22 mouse cellular contexts compared by ENCODE assay signal in the genomic region with DNA sequence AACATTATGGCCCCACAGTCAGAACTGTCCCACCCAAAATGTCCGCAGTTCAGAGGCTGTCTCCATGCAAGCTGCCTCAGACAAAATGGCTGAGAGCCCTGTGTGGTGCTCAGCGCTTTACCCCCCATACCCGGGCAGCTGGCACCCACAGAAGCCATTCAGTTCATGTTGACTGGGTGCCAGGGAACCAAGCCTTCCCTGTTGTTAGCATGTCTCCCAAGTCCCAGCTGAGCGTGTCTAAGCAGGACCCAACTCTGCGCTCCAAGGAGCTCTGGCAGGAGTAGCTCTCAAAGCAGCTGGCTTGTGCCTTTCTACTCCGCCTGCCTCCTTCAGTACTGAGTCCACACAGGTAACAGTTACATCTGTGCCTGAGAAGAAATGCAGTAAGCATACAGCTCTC. TPM values are rescaled to one million over a fixed set of nuclear protein-coding genes. Genes with fewer than 3 reads are reported as not detected.
DNase-seq lines count a peak whose midpoint lies in the region; ATAC-seq and TF ChIP-seq lines count a peak whose summit lies in the region.
"Had no signal": no experiment of that assay in that cellular context is flagged by ENCODE, and none has a peak within 500 bp of the region (broad histone marks: within the 10 kb centered on the region; RNA-seq: fewer than 3 reads in every experiment).

No protein-coding gene starts in this region.

- no peak for TF ChIP-seq CTCF in hindbrain, postnatal 0 days (IDR thresholded peaks at IDR 0.05; ENCODE audit: low read depth)
- TF ChIP-seq CTCF in midbrain, postnatal 0 days (IDR thresholded peaks at IDR 0.05) = no peak
- TF ChIP-seq CTCF in forebrain, postnatal 0 days (IDR thresholded peaks at IDR 0.05; ENCODE audit: low read depth) = no peak
- TF ChIP-seq CTCF in thymus, adult 2 months (IDR thresholded peaks at IDR 0.05; ENCODE audit: borderline replicate concordance, control insufficient read depth, extremely low read depth, insufficient read depth, low read length, poor library complexity) = no peak

- no peak overlapping the region for H3K4me3 ChIP-seq in forebrain, embryonic 13.5 days
- no peak overlapping the region for H3K4me3 ChIP-seq in forebrain, embryonic 11.5 days (ENCODE audit: low read depth, low read length)
- H3K4me3 ChIP-seq in hindbrain, postnatal 0 days (ENCODE audit: low read length) = no peak overlapping the region
- no peak overlapping the region for H3K4me3 ChIP-seq in hindbrain, embryonic 16.5 days (ENCODE audit: low read length)
- no peak overlapping the region for H3K4me3 ChIP-seq in midbrain, postnatal 0 days (ENCODE audit: low read depth, low read length)
- no peak overlapping the region for H3K4me3 ChIP-seq in midbrain, embryonic 16.5 days (ENCODE audit: low read depth, low read length)
- no peak overlapping the region for H3K4me3 ChIP-seq in forebrain, postnatal 0 days (ENCODE audit: low read depth, low read length)
- no peak overlapping the region for H3K4me3 ChIP-seq in thymus, adult 2 months (ENCODE audit: control insufficient read depth, insufficient read depth, low read length)
- H3K4me3 ChIP-seq: hindbrain, embryonic 10.5 days; limb, embryonic 12.5 days; liver, embryonic 12.5 days; neural tube, embryonic 15.5 days had no signal

- TF ChIP-seq POLR2A in thymus, adult 2 months (IDR thresholded peaks at IDR 0.05; ENCODE audit: control insufficient read depth, extremely low read depth, insufficient read depth, low read length, poor library complexity) = no peak

- H3K36me3 ChIP-seq in forebrain, embryonic 13.5 days (ENCODE audit: poor library complexity, severe bottlenecking) = peaks cover 58% of the 10 kb centered on the region
- peaks cover 6% of the 10 kb centered on the region; the same call in 1 of the 2 replicates for H3K36me3 ChIP-seq in forebrain, embryonic 11.5 days (ENCODE audit: control insufficient read depth, insufficient read depth, low read length)
- H3K36me3 ChIP-seq in hindbrain, postnatal 0 days (ENCODE audit: insufficient read depth, low read length) = peaks cover 21% of the 10 kb centered on the region
- H3K36me3 ChIP-seq in hindbrain, embryonic 16.5 days (ENCODE audit: control insufficient read depth, insufficient read depth, low read length) = peaks cover 28% of the 10 kb centered on the region
- H3K36me3 ChIP-seq in midbrain, postnatal 0 days (ENCODE audit: insufficient read depth, low read length) = peaks cover 44% of the 10 kb centered on the region
- peaks cover 25% of the 10 kb centered on the region for H3K36me3 ChIP-seq in midbrain, embryonic 16.5 days (ENCODE audit: control insufficient read depth, insufficient read depth, low read length)
- H3K36me3 ChIP-seq in forebrain, postnatal 0 days (ENCODE audit: insufficient read depth) = peaks cover 36% of the 10 kb centered on the region
- H3K36me3 ChIP-seq in thymus, adult 2 months (ENCODE audit: control insufficient read depth, insufficient read depth, low read length) = peaks cover 10% of the 10 kb centered on the region; the same call in 1 of the 2 replicates

- no peak overlapping the region for H3K9ac ChIP-seq in forebrain, embryonic 13.5 days
- no peak overlapping the region for H3K9ac ChIP-seq in forebrain, embryonic 11.5 days (ENCODE audit: low read length)
- no peak overlapping the region for H3K9ac ChIP-seq in hindbrain, postnatal 0 days (replicated peaks; ENCODE audit: low read length)
- H3K9ac ChIP-seq in hindbrain, embryonic 16.5 days (ENCODE audit: low read depth, low read length) = no peak overlapping the region
- no peak overlapping the region for H3K9ac ChIP-seq in midbrain, postnatal 0 days (replicated peaks; ENCODE audit: low read length, poor library complexity, severe bottlenecking)
- no peak overlapping the region for H3K9ac ChIP-seq in midbrain, embryonic 16.5 days (ENCODE audit: low read depth, low read length)
- no peak overlapping the region for H3K9ac ChIP-seq in forebrain, postnatal 0 days
- H3K9ac ChIP-seq: limb, embryonic 12.5 days; liver, embryonic 12.5 days; neural tube, embryonic 15.5 days had no signal

- no peak overlapping the region for H3K4me2 ChIP-seq in forebrain, embryonic 13.5 days
- no peak overlapping the region for H3K4me2 ChIP-seq in forebrain, embryonic 11.5 days (ENCODE audit: low read depth, low read length, severe bottlenecking)
- H3K4me2 ChIP-seq in hindbrain, postnatal 0 days (ENCODE audit: low read depth, low read length) = no peak overlapping the region
- H3K4me2 ChIP-seq in hindbrain, embryonic 16.5 days (ENCODE audit: low read length) = no peak overlapping the region
- H3K4me2 ChIP-seq in midbrain, postnatal 0 days (ENCODE audit: low read depth, low read length, poor library complexity, severe bottlenecking) = no peak overlapping the region
- H3K4me2 ChIP-seq in midbrain, embryonic 16.5 days (ENCODE audit: low read length) = no peak overlapping the region
- H3K4me2 ChIP-seq in forebrain, postnatal 0 days (ENCODE audit: low read depth) = no peak overlapping the region
- H3K4me2 ChIP-seq: limb, embryonic 12.5 days; liver, embryonic 12.5 days; neural tube, embryonic 15.5 days had no signal

- no peak for DNase-seq in forebrain, embryonic 11.5 days (ENCODE audit: low spot score)
- peak; percentile 56 for DNase-seq in hindbrain, postnatal 0 days (ENCODE audit: low spot score)
- peak; percentile 48 for DNase-seq in midbrain, postnatal 0 days (ENCODE audit: low spot score)
- peak; percentile 69 for DNase-seq in forebrain, postnatal 0 days
- DNase-seq in thymus, adult 2 months = no peak
- DNase-seq: cerebellum, adult 9-11 months; embryo, embryonic 11 days; gastrocnemius, postnatal 36 days; kidney, adult 9 months; lung, adult 2 months; midbrain, embryonic 14.5 days; right cerebral cortex, postnatal 25 days; thymus, postnatal 25 days had no signal

- 82% methylated on average over 6 of the region's 6 CpGs for WGBS in forebrain, embryonic 13.5 days
- WGBS in forebrain, embryonic 11.5 days = 95% methylated on average over 6 of the region's 6 CpGs
- 59% methylated on average over 6 of the region's 6 CpGs for WGBS in hindbrain, postnatal 0 days
- WGBS in hindbrain, embryonic 16.5 days = 80% methylated on average over 6 of the region's 6 CpGs
- WGBS in midbrain, postnatal 0 days = 84% methylated on average over 6 of the region's 6 CpGs
- WGBS in midbrain, embryonic 16.5 days = 90% methylated on average over 6 of the region's 6 CpGs
- 54% methylated on average over 6 of the region's 6 CpGs for WGBS in forebrain, postnatal 0 days
- 92% methylated on average over 6 of the region's 6 CpGs for WGBS in thymus, adult 2 months

- ATAC-seq in forebrain, embryonic 13.5 days = peak; percentile 27; the same call in 1 of the 2 replicates
- no peak for ATAC-seq in forebrain, embryonic 11.5 days (replicated peaks; ENCODE audit: low FRiP score)
- ATAC-seq in hindbrain, postnatal 0 days = peak; percentile 68
- no peak for ATAC-seq in hindbrain, embryonic 16.5 days
- ATAC-seq in midbrain, postnatal 0 days (ENCODE audit: low FRiP score) = no peak
- ATAC-seq in midbrain, embryonic 16.5 days = no peak
- peak; percentile 90 for ATAC-seq in forebrain, postnatal 0 days
- ATAC-seq: liver, embryonic 12.5 days had no signal

- H3K9me3 ChIP-seq in forebrain, embryonic 13.5 days (replicated peaks) = no peaks in the 10 kb centered on the region; the same call in 1 of the 2 replicates
- no peaks in the 10 kb centered on the region for H3K9me3 ChIP-seq in forebrain, embryonic 11.5 days (ENCODE audit: control insufficient read depth, low read length)
- H3K9me3 ChIP-seq in hindbrain, postnatal 0 days (ENCODE audit: low read length) = no peaks in the 10 kb centered on the region
- peaks cover 6% of the 10 kb centered on the region for H3K9me3 ChIP-seq in hindbrain, embryonic 16.5 days (ENCODE audit: control insufficient read depth, low read length)
- H3K9me3 ChIP-seq in midbrain, postnatal 0 days (ENCODE audit: low read length) = peaks cover 14% of the 10 kb centered on the region; the same call in 1 of the 2 replicates
- H3K9me3 ChIP-seq in midbrain, embryonic 16.5 days (replicated peaks; ENCODE audit: control insufficient read depth, low read length, poor library complexity, severe bottlenecking) = no peaks in the 10 kb centered on the region
- no peaks in the 10 kb centered on the region for H3K9me3 ChIP-seq in forebrain, postnatal 0 days (ENCODE audit: low read length)
- H3K9me3 ChIP-seq: liver, embryonic 12.5 days; neural tube, embryonic 15.5 days had no signal

- H3K27me3 ChIP-seq in forebrain, embryonic 13.5 days = no peaks in the 10 kb centered on the region
- no peaks in the 10 kb centered on the region for H3K27me3 ChIP-seq in forebrain, embryonic 11.5 days (ENCODE audit: control insufficient read depth, insufficient read depth, low read length)
- H3K27me3 ChIP-seq in hindbrain, postnatal 0 days (ENCODE audit: insufficient read depth, low read length) = no peaks in the 10 kb centered on the region
- H3K27me3 ChIP-seq in hindbrain, embryonic 16.5 days (replicated peaks; ENCODE audit: control insufficient read depth, insufficient read depth, low read length) = no peaks in the 10 kb centered on the region
- H3K27me3 ChIP-seq in midbrain, postnatal 0 days (ENCODE audit: insufficient read depth, low read length) = no peaks in the 10 kb centered on the region
- H3K27me3 ChIP-seq in midbrain, embryonic 16.5 days (ENCODE audit: control insufficient read depth, insufficient read depth, low read depth, low read length) = no peaks in the 10 kb centered on the region
- no peaks in the 10 kb centered on the region for H3K27me3 ChIP-seq in forebrain, postnatal 0 days (ENCODE audit: insufficient read depth, low read length)
- H3K27me3 ChIP-seq in thymus, adult 2 months (ENCODE audit: control insufficient read depth, insufficient read depth, low read length) = no peaks in the 10 kb centered on the region
- H3K27me3 ChIP-seq: CH12.LX; liver, embryonic 12.5 days; megakaryocyte, embryonic 14.5 days; neural tube, embryonic 15.5 days had no signal

- no peaks in the 10 kb centered on the region for H3K4me1 ChIP-seq in forebrain, embryonic 13.5 days
- no peaks in the 10 kb centered on the region for H3K4me1 ChIP-seq in forebrain, embryonic 11.5 days (replicated peaks; ENCODE audit: control insufficient read depth, insufficient read depth, low read length)
- H3K4me1 ChIP-seq in hindbrain, postnatal 0 days (ENCODE audit: insufficient read depth, low read length) = 0 out of 2 replicates have a peak, but pooled peaks cover 4% of the 10 kb centered on the region
- no peaks in the 10 kb centered on the region for H3K4me1 ChIP-seq in hindbrain, embryonic 16.5 days (ENCODE audit: control insufficient read depth, insufficient read depth, low read depth, low read length)
- no peaks in the 10 kb centered on the region for H3K4me1 ChIP-seq in midbrain, postnatal 0 days (ENCODE audit: insufficient read depth, low read length)
- no peaks in the 10 kb centered on the region for H3K4me1 ChIP-seq in midbrain, embryonic 16.5 days (ENCODE audit: control insufficient read depth, insufficient read depth, low read length)
- no peaks in the 10 kb centered on the region for H3K4me1 ChIP-seq in forebrain, postnatal 0 days (ENCODE audit: insufficient read depth)
- no peaks in the 10 kb centered on the region for H3K4me1 ChIP-seq in thymus, adult 2 months (replicated peaks; ENCODE audit: control insufficient read depth, insufficient read depth, low read length)
- H3K4me1 ChIP-seq: hindbrain, embryonic 10.5 days; limb, embryonic 12.5 days; liver, embryonic 12.5 days; neural tube, embryonic 15.5 days had no signal

- H3K27ac ChIP-seq in forebrain, embryonic 13.5 days = no peak overlapping the region
- no peak overlapping the region for H3K27ac ChIP-seq in forebrain, embryonic 11.5 days (ENCODE audit: low read depth, low read length)
- peak overlapping the region; percentile 20; the same call in 1 of the 2 replicates for H3K27ac ChIP-seq in hindbrain, postnatal 0 days
- H3K27ac ChIP-seq in hindbrain, embryonic 16.5 days (ENCODE audit: low read depth, low read length) = no peak overlapping the region
- no peak overlapping the region for H3K27ac ChIP-seq in midbrain, postnatal 0 days (ENCODE audit: low read depth, low read length)
- H3K27ac ChIP-seq in midbrain, embryonic 16.5 days (ENCODE audit: low read length) = no peak overlapping the region
- 0 out of 2 replicates have a peak overlapping the region, but pooled peaks have one; percentile 36 for H3K27ac ChIP-seq in forebrain, postnatal 0 days (ENCODE audit: low read depth, low read length)
- H3K27ac ChIP-seq in thymus, adult 2 months (ENCODE audit: control insufficient read depth, insufficient read depth, low read length) = no peak overlapping the region
- H3K27ac ChIP-seq: hindbrain, embryonic 10.5 days; limb, embryonic 12.5 days; liver, embryonic 12.5 days; neural tube, embryonic 15.5 days had no signal

RNA-seq across cellular contexts. Expression of a gene that starts 34.9 kb away (rescaled TPM):
- polyA plus RNA-seq in forebrain, embryonic 13.5 days (2015; fragmentation: Nextera tagmentation; extraction: Ambion mirVana) = 9.4 and 9.5 TPM in 2 replicates
- polyA plus RNA-seq in forebrain, embryonic 11.5 days (2014; fragmentation: Nextera tagmentation; extraction: Ambion mirVana) = 10.1 and 14.9 TPM in 2 replicates
- 11.0 and 11.6 TPM in 2 replicates for total RNA-seq in hindbrain, postnatal 0 days (2014; rRNA removed)
- polyA plus RNA-seq in hindbrain, postnatal 0 days (2015; fragmentation: Nextera tagmentation; extraction: Ambion mirVana) = 10.7 and 11.6 TPM in 2 replicates
- polyA plus RNA-seq in hindbrain, embryonic 16.5 days (2015; fragmentation: Nextera tagmentation; extraction: Ambion mirVana) = 14.1 and 15.1 TPM in 2 replicates
- total RNA-seq in midbrain, postnatal 0 days (2014; rRNA removed) = 11.4 and 11.6 TPM in 2 replicates
- polyA plus RNA-seq in midbrain, postnatal 0 days (2015; fragmentation: Nextera tagmentation; extraction: Ambion mirVana) = 10.8 and 14.7 TPM in 2 replicates
- 10.4 and 13.0 TPM in 2 replicates for polyA plus RNA-seq in midbrain, embryonic 16.5 days (2015; fragmentation: Nextera tagmentation; extraction: Ambion mirVana)
- total RNA-seq in forebrain, postnatal 0 days (2014; rRNA removed) = 6.2 and 6.9 TPM in 2 replicates
- polyA plus RNA-seq in forebrain, postnatal 0 days (2015; fragmentation: Nextera tagmentation; extraction: Ambion mirVana) = 10.0 and 11.5 TPM in 2 replicates
- polyA plus RNA-seq in thymus, adult 2 months (2012; rRNA removed) = 69.4 and 78.0 TPM in 2 replicates

Comparison
In these comparisons a context has a peak if more than half of its experiments do, and no peak if none do; other contexts are left out.
1. ATAC-seq: peak in forebrain, embryonic 13.5 days (single experiment), hindbrain, postnatal 0 days (single experiment) and forebrain, postnatal 0 days (single experiment); none in forebrain, embryonic 11.5 days (single experiment), hindbrain, embryonic 16.5 days (single experiment), midbrain, postnatal 0 days (single experiment) and midbrain, embryonic 16.5 days (single experiment).
2. H3K27ac ChIP-seq: peak in hindbrain, postnatal 0 days (single experiment) and forebrain, postnatal 0 days (single experiment); none in forebrain, embryonic 13.5 days (single experiment), forebrain, embryonic 11.5 days (single experiment), hindbrain, embryonic 16.5 days (single experiment), midbrain, postnatal 0 days (single experiment), midbrain, embryonic 16.5 days (single experiment) and thymus, adult 2 months (single experiment).
3. DNase-seq: peak in hindbrain, postnatal 0 days (single experiment), midbrain, postnatal 0 days (single experiment) and forebrain, postnatal 0 days (single experiment); none in forebrain, embryonic 11.5 days (single experiment) and thymus, adult 2 months (single experiment).